Mouse (Mus musculus): ENCODE data around the gene Chuk. TPM values are rescaled to one million over a fixed set of nuclear protein-coding genes. Genes with fewer than 3 reads are reported as not detected.
"Not testable (repeated sequence)": the region's sequence is repeated elsewhere in the genome, so short reads cannot be mapped to it uniquely, and the experiment has no call there.

The Chuk gene
- polyA plus RNA-seq, 1 experiment from 2014 or later: 62.6 TPM

DNA sequence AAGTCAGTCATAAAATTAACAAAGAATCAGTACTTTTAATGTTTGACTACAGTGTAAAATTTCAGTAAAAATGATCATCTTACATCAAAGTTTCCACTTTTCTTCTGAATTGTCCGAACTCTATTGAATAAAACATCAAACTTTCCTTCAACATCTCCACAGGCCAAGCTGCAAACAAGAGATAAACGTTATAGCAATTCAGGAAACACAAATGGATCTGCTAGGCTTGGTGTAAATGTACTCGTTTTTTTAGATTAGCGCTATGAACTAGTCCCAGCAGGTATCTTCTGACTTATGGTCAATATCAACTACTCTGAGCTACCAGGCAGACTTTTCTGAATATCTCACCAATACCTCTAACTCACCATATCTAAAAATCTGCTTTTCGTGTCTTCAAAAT, 25.6 kb upstream of the Chuk start:
- Histone ChIP-seq H3K9me3 (replicated peaks) (no peaks in the 10 kb centered on the region), H3K4me3 (replicated peaks) (no peak overlapping the region), H3K27ac (replicated peaks) (no peak overlapping the region), H3K4me2 (no peak overlapping the region), H3K9ac (replicated peaks) (no peak overlapping the region), H3K4me1 (peaks cover 14% of the 10 kb centered on the region), H3K27me3 (replicated peaks) (no peaks in the 10 kb centered on the region), H3K36me3 (peaks cover 41% of the 10 kb centered on the region)
- WGBS: 95% methylated on average over 5 of the region's 5 CpGs
- no peak for ATAC-seq (ENCODE audit: low FRiP score)

DNA sequence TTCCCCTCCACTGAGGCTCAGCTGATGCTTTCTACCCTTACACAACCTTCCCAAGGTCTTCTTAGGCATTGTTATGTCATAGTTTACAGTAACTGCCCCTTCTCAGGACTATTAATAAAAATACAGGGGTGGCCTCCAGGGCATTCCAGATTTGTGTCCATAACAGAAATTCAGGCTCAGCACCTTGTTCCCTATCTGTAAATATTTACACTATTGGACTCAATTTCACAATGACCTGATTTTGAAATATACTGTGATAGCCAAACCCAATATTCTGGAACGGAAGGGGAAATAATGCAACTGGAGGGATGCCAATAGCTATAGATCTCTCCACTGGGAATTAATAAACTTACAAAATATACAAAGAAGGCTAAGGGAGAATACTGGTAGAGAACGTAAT, 21.3 kb upstream of the Chuk start:
- Histone ChIP-seq H3K36me3 (peaks cover 77% of the 10 kb centered on the region), H3K9ac (replicated peaks) (no peak overlapping the region), H3K4me1 (no peaks in the 10 kb centered on the region), H3K4me2 (no peak overlapping the region), H3K4me3 (replicated peaks) (no peak overlapping the region), H3K9me3 (replicated peaks) (no peaks in the 10 kb centered on the region), H3K27me3 (replicated peaks) (no peaks in the 10 kb centered on the region), H3K27ac (replicated peaks) (no peak overlapping the region)
- WGBS: 83% methylated on average over 2 of the region's 2 CpGs
- ATAC-seq (ENCODE audit: low FRiP score): no peak

DNA sequence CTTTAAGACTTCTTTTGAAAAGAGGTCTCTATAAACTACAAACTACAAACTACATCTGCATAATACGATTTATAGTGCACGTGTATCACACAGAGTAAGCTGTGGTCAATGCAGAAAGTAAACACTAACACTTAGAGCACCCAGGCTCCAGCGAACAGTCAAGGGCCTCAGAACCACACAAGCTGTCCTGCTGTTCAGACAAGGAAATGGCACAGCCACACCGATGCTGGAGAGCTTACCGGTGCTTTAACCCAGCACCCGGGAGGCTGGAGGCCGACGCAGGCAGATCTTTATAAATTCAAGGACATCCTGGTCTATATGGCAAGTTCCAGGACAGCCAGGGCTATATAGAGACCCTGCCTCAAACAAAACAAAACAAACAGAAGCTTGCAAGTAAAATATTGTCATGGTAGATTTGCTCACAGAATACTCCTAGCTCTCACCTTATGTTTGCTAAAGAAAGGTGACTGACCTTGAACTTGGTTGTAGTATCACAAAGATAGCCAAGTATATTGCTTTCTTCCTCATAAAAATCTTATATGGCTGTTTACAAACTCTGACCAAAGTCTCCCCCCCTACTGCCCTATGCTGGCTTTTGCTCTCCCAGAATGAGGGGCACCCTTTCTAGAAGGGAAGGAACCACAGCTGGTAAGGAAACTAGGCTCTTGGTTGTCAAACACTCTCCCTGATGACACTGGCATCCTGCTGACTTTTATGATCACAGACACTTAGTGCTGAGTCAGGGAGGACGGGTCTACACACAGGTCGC, 20.6 kb upstream of the Chuk start:
- H3K27me3 ChIP-seq (replicated peaks): no peaks in the 10 kb centered on the region
- 87% methylated on average over 10 of the region's 10 CpGs for WGBS
- ATAC-seq (ENCODE audit: low FRiP score): no peak
- H3K4me3 ChIP-seq (replicated peaks): no peak overlapping the region
- no peak overlapping the region for H3K9ac ChIP-seq (replicated peaks)
- H3K36me3 ChIP-seq: peaks cover 84% of the 10 kb centered on the region
- no peaks in the 10 kb centered on the region for H3K9me3 ChIP-seq (replicated peaks)
- H3K4me1 ChIP-seq: no peaks in the 10 kb centered on the region
- H3K4me2 ChIP-seq: no peak overlapping the region
- H3K27ac ChIP-seq (replicated peaks): no peak overlapping the region

DNA sequence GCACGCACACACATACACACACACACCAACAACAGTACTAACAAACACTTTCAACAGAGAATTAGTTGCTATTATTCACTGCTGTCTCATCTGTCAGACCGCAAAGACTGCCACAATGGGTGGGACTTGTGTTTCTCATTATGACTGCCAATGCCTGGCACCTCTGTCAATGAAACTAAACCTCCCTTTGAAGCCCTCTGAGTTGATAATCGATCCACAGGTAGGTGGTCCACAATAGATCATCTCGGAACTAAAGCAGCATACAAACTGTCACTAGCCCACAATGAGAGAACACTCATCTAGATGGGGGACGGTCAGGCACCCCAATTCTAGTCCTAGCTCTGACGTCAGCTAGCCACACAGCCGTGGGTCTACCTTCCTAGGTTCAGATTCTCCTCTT, 13.9 kb upstream of the Chuk start:
- Histone ChIP-seq H3K4me2 (no peak overlapping the region), H3K36me3 (peaks cover 75% of the 10 kb centered on the region), H3K4me3 (replicated peaks) (no peak overlapping the region), H3K27ac (replicated peaks) (no peak overlapping the region), H3K9me3 (replicated peaks) (no peaks in the 10 kb centered on the region), H3K27me3 (replicated peaks) (no peaks in the 10 kb centered on the region), H3K9ac (replicated peaks) (no peak overlapping the region), H3K4me1 (no peaks in the 10 kb centered on the region)
- 96% methylated on average over 7 of the region's 7 CpGs for WGBS
- ATAC-seq (ENCODE audit: low FRiP score): no peak

DNA sequence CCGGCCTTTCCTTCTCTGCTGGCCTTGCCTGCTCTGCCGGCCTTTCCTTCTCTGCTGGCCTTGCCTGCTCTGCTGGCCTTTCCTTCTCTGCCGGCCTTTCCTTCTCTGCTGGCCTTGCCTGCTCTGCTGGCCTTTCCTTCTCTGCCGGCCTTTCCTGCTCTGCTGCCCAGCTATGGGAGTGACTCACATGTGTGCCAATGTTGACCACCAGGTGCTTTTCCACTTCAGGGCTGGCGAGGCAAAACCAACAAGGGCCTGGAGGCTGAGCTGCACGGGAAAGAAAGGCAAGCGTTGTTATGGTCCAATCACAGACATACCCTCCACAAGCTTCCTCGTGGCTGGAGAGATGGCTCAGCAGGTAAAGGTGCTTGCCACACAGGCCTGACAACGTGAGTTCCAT, 13.4 kb upstream of the Chuk start:
- 94% methylated on average over 8 of the region's 9 CpGs for WGBS

DNA sequence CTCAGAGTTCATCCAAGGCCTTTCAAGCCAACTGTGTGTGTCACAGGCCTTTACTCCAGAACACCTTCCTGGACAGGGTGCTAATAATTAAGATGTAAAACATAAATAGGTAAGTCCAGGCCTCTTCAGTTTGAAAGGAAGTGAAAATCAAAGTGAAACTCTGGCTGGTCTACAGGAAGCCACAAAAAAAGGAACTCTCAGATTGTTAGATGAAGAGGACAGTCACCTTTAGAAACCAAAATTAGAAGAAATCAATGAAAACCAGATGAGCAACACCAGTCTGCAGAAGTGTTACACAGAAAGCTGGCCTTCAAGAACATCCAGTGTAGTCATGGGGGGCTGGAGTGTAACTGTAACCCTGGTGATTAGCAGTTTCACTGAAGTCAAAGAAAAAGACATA, 10.5 kb upstream of the Chuk start:
- ATAC-seq (ENCODE audit: low FRiP score): no peak
- no peaks in the 10 kb centered on the region for H3K4me1 ChIP-seq
- peaks cover 69% of the 10 kb centered on the region for H3K36me3 ChIP-seq
- H3K27me3 ChIP-seq (replicated peaks): no peaks in the 10 kb centered on the region
- H3K4me2 ChIP-seq: no peak overlapping the region
- H3K9ac ChIP-seq (replicated peaks): no peak overlapping the region
- no peak overlapping the region for H3K4me3 ChIP-seq (replicated peaks)
- H3K27ac ChIP-seq (replicated peaks): no peak overlapping the region
- H3K9me3 ChIP-seq (replicated peaks): no peaks in the 10 kb centered on the region

More for the DNA sequence above, 13.4 kb upstream of the Chuk start:
- H3K9me3 ChIP-seq (replicated peaks); H3K4me2 ChIP-seq; H3K9ac ChIP-seq (replicated peaks); H3K27me3 ChIP-seq (replicated peaks); H3K4me1 ChIP-seq; ATAC-seq (ENCODE audit: low FRiP score); H3K27ac ChIP-seq (replicated peaks); H3K4me3 ChIP-seq (replicated peaks): not testable (repeated sequence)
- H3K36me3 ChIP-seq: peaks cover 74% of the 10 kb centered on the region

DNA sequence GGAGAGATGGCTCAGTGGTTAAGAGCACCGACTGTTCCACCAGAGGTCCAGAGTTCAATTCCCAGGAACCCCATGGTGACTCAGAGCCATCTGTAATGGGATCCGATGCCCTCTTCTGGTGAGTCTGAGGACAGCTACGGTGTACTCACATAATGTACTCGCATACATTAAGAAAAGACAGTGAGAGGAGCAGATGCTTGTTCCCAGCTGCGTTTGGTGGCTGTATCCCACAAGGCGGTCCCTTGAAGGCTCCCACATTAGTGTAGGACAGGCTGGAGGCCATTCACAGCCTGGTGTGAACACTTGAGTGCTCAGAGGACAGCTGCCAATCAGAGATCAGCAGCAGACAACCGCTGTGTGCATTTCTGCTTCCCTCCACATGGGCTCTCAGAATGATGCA, 4.4 kb upstream of the Chuk start:
- Histone ChIP-seq H3K27me3 (replicated peaks) (no peaks in the 10 kb centered on the region), H3K27ac (replicated peaks) (no peak overlapping the region), H3K4me2 (no peak overlapping the region), H3K9ac (replicated peaks) (no peak overlapping the region), H3K4me1 (peaks cover 11% of the 10 kb centered on the region), H3K4me3 (replicated peaks) (no peak overlapping the region), H3K36me3 (peaks cover 51% of the 10 kb centered on the region), H3K9me3 (replicated peaks) (no peaks in the 10 kb centered on the region)
- 50% methylated on average over 7 of the region's 7 CpGs for WGBS
- no peak for ATAC-seq (ENCODE audit: low FRiP score)

DNA sequence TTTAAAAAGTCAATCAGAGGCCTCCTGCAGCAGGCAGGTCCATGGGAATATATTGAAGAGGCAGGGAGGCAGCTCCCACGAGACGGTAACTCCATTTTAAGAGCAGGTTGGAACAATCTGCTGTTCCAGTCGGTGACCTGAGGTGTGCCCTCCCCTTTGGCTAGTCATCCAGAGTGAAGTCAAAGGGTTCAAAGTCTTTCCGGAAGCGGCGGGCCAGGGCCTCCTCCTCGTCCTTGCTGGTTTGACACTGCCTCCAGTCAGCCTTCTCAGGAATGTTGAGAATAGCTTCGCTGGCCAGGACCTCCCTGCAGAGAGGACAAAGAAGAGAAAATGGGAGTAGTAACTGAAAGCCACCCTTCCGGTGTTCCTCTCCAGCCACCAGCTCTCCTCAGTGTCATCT, 3.1 kb upstream of the Chuk start:
- Histone ChIP-seq H3K4me3 (replicated peaks) (no peak overlapping the region), H3K27me3 (replicated peaks) (no peaks in the 10 kb centered on the region), H3K9me3 (replicated peaks) (no peaks in the 10 kb centered on the region), H3K27ac (replicated peaks) (no peak overlapping the region), H3K36me3 (peaks cover 51% of the 10 kb centered on the region), H3K4me1 (peaks cover 25% of the 10 kb centered on the region), H3K9ac (replicated peaks) (no peak overlapping the region), H3K4me2 (no peak overlapping the region)
- no peak for ATAC-seq (ENCODE audit: low FRiP score)
- 89% methylated on average over 9 of the region's 9 CpGs for whole genome bisulfite sequencing

DNA sequence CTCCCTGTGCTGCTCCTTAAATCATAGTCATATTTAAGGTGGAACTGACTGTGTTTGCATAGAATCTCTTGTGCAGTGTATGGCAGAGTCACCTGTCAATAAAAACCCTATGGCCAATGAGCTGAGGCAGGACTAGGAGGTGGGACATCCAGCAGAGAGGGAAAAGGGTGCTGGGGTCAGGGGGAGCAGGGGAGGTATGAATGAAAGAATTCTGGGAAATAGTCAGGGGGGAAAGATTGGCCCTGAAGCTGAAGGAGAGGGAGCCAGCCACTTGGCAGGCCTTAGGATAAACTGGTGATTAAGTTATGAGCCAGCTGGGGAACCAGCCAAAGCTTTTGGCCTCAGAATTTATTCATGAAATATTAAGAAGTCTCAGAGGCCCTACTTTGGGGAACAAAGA, 1.7 kb upstream of the Chuk start:
- Histone ChIP-seq H3K4me2 (no peak overlapping the region), H3K9ac (replicated peaks) (0 out of 2 replicates have a peak overlapping the region, but pooled peaks have one; percentile 15), H3K4me1 (peaks cover 36% of the 10 kb centered on the region), H3K27me3 (replicated peaks) (no peaks in the 10 kb centered on the region), H3K36me3 (peaks cover 40% of the 10 kb centered on the region), H3K4me3 (replicated peaks) (no peak overlapping the region), H3K9me3 (replicated peaks) (no peaks in the 10 kb centered on the region), H3K27ac (replicated peaks) (no peak overlapping the region)
- ATAC-seq (ENCODE audit: low FRiP score): no peak

DNA sequence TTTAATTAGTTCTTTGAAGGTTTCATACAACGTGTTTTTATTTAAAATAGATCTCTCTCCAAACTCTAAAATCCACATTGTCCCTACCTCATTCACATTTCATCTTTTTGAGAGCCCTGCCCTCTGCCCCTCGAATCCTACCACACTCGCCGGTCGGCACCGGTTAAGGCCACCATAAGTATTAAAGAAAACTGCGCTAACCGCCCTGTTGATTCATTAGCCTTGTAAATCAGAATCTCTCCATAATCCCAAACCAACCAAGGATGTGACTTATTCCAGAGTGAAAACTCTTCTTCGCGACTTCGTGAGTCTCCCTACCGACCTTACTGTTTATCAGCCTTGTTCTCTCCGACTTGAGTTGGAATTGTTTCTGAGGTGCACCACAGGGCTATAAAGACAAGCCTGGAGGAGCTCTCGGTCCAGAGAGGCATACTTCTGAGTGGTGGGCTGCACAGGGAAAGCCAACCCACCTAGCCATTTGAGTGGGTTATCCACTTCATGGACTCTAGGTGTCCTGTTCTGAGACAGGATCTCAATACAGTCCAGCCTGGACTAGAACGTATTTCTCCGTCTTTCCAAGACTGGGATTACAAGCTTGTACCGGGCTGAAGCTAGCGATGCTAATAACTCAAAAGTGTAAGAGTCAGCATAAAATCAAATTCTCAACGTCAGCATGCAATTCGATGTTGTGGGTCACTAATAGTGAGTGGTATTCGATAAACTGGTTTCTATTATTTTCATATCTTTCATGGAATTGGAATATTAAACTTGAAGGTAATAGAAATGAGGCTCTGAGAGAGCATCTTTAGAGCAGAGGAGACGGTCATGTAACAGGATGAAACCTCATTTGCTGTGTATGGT, 611 bp upstream of the Chuk start:
- peak; percentile 29; the same call in 1 of the 2 replicates for ATAC-seq (ENCODE audit: low FRiP score)
- Histone ChIP-seq H3K9ac (replicated peaks) (peak overlapping the region; percentile 95), H3K4me1 (peaks cover 36% of the 10 kb centered on the region), H3K27ac (replicated peaks) (peak overlapping the region; percentile 83), H3K9me3 (replicated peaks) (no peaks in the 10 kb centered on the region), H3K4me2 (peak overlapping the region; percentile 86), H3K36me3 (peaks cover 28% of the 10 kb centered on the region), H3K27me3 (replicated peaks) (no peaks in the 10 kb centered on the region), H3K4me3 (replicated peaks) (peak overlapping the region; percentile 94)
- WGBS: 27% methylated on average over 22 of the region's 22 CpGs

DNA sequence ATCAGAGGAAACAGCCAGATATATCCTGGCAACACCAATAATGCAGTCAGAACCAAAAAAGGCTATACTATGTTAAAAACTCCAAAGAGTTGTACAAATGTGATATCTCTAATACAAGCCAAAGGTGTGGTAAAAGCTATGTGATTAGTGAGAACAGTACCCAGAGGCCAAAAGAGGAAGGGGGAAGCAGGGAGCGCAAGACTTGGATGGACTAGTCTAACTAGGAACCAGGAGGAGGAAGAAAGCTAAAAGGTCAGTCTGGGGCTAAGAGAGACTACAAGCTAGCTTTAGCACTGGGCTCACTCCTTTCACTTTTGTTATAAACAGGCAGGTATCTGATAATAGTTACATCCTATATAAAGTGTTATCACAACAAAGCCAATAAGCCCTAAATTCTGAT, 2.9 kb downstream of the Chuk start:
- ATAC-seq (ENCODE audit: low FRiP score): no peak

DNA sequence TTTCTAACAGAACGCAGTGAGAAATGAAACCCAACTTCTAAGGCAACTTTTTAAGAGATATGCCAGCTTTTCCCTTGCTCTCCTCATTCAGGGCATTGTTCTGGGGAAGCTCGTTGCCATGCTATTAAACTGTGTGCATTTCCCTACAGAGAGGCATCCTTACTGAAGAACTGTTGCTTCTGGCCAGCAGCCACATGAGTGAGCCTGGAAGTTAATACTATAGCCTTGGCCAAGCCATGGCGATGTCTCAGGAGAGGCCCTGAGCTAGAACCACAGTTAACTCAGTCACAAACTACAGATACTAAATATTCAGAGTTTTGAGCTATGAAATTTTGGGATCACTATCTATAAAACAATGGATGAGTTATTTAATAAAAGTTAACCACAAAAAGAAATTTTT, 4.3 kb downstream of the Chuk start:
- Histone ChIP-seq H3K4me1 (peaks cover 28% of the 10 kb centered on the region), H3K9me3 (replicated peaks) (no peaks in the 10 kb centered on the region), H3K27ac (replicated peaks) (no peak overlapping the region), H3K36me3 (peaks cover 9% of the 10 kb centered on the region), H3K9ac (replicated peaks) (no peak overlapping the region), H3K4me3 (replicated peaks) (no peak overlapping the region), H3K4me2 (no peak overlapping the region), H3K27me3 (replicated peaks) (no peaks in the 10 kb centered on the region)
- 80% methylated on average over 3 of the region's 3 CpGs for WGBS
- ATAC-seq (ENCODE audit: low FRiP score): no peak

More for the DNA sequence above, 2.9 kb downstream of the Chuk start:
- Histone ChIP-seq H3K27ac (replicated peaks) (no peak overlapping the region), H3K36me3 (peaks cover 8% of the 10 kb centered on the region), H3K27me3 (replicated peaks) (no peaks in the 10 kb centered on the region), H3K4me3 (replicated peaks) (no peak overlapping the region), H3K4me2 (no peak overlapping the region), H3K9me3 (replicated peaks) (no peaks in the 10 kb centered on the region), H3K4me1 (peaks cover 36% of the 10 kb centered on the region), H3K9ac (replicated peaks) (no peak overlapping the region)
- WGBS: 96% methylated on average over 1 of the region's 1 CpGs
